Mouse (Mus musculus) embryonic facial prominence, embryonic 10.5 days (tissue): ENCODE data around the gene Mybbp1a. TPM values are rescaled to one million over a fixed set of nuclear protein-coding genes. Genes with fewer than 3 reads are reported as not detected.
A peak's percentile ranks its signal among the peaks of the same experiment; 100 is the strongest.

ENCODE experiments used
- DNase-seq: peaks from one replicate; pipeline ENCODE4 v3.0.0-alpha.2; 2017; ENCODE audit warnings: low spot score
- H3K27ac ChIP-seq: fragments of 300-500 bp; sonication (generic); replicated peaks from 2 replicates; pipeline ENCODE4 v1.5.1; 2016; ENCODE audit warnings: mild to moderate bottlenecking
- H3K27me3 ChIP-seq: fragments of 300-500 bp; sonication (generic); replicated peaks from 2 replicates; pipeline ENCODE4 v1.6.1; 2016; ENCODE audit warnings: low read depth, mild to moderate bottlenecking; ENCODE audit not compliant: poor library complexity, severe bottlenecking
- H3K36me3 ChIP-seq: fragments of 300-500 bp; sonication (generic); replicated peaks from 2 replicates; pipeline ENCODE4 v1.6.1; 2016; ENCODE audit warnings: mild to moderate bottlenecking, moderate library complexity
- H3K4me1 ChIP-seq: fragments of 300-500 bp; sonication (generic); 2 replicates; pipeline ENCODE4 v1.6.1; 2016
- H3K4me3 ChIP-seq: fragments of 300-500 bp; sonication (generic); 2 replicates; pipeline ENCODE4 v1.5.1; 2016; ENCODE audit warnings: mild to moderate bottlenecking, moderate library complexity
- H3K9me3 ChIP-seq: fragments of 300-500 bp; sonication (generic); 2 replicates; pipeline ENCODE4 v1.6.1; 2016; ENCODE audit warnings: mild to moderate bottlenecking
- WGBS: fragments of 180-500 bp; shearing (Covaris S2); methylation state at CpG from one replicate; pipeline ENCODE4 v1.1.7; 2016; 5-methylcytosine and 5-hydroxymethylcytosine counted together
- polyA plus RNA-seq: library from polyadenylated mRNA; unstranded; fragments of >200 nt; fragmentation: Nextera tagmentation; extraction: Ambion mirVana; gene quantifications from 2 replicates; pipeline ENCODE4 v1.2.1, GENCODE M21; 2016

Mybbp1a gene
- polyA plus RNA-seq = 257 and 263 TPM in 2 replicates

- Histone ChIP-seq H3K4me1 (peaks cover 15% of the 10 kb centered on the region), H3K27ac (peak within 1 kb of the TSS; percentile 92), H3K36me3 (peaks cover 41% of the 10 kb centered on the region), H3K27me3 (no peaks in the 10 kb centered on the region), H3K4me3 (peak within 1 kb of the TSS; percentile 83), H3K9me3 (no peaks in the 10 kb centered on the region)
- under 1% methylated on average over 46 of the region's 46 CpGs for WGBS
- DNase-seq = peak; percentile 98
Measured at GRCm38 (mm10) chr11:72440965-72441664, at the start of gene Mybbp1a. Gene Mybbp1a (plus strand): TSS chr11:72441355.

DNA sequence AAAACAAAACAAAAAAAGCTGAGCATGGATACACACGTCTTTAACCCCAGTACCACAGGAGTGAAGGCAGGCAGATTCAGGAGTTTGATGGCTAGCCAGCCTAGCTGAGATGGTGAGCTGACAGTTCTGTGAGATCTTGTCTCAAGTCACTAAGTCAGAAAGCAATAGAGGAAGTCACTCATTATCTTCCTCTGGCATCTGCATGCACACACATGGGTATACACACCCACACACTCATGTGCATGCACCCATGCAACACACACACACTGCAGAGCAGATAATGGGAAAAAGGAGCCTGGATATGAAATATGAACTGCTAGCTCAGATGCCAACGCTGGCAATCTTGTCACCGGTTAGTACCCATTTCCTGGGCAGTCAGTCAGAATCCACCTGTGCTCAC is 47.9 kb upstream of the Mybbp1a start:
- H3K4me3 ChIP-seq = no peak overlapping the region
- no peak overlapping the region for H3K27ac ChIP-seq
- H3K27me3 ChIP-seq = no peaks in the 10 kb centered on the region
- no peaks in the 10 kb centered on the region for H3K36me3 ChIP-seq
- DNase-seq = no peak
- H3K4me1 ChIP-seq = peaks cover 23% of the 10 kb centered on the region
- WGBS = 91% methylated on average over 3 of the region's 3 CpGs
- no peaks in the 10 kb centered on the region for H3K9me3 ChIP-seq

GRCm38 (mm10) chr11:72393669-72394068 is 47.5 kb upstream of the Mybbp1a start:
- H3K4me1 ChIP-seq = peaks cover 22% of the 10 kb centered on the region
- WGBS = 64% methylated on average over 5 of the region's 5 CpGs
- DNase-seq = peak; percentile 14

DNA sequence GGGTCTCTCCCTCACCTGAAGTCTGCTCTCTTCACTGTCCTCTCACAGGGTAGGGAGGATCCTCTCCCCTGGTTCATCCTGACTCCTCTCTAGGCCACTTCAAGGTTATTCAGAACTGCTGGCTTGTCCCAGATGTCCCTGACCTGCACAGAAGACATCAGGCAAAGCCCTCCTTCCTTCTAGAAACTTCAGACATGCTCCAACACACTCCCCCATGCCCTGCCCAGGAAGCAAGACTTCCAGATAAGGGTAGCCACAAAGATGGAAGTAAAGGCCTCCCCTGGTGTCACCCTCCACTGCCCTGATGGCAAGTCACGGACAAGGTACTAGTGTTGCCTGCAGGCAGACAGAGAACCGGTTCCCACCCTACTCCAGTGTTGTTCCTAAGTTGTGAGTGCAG is 46.5 kb upstream of the Mybbp1a start:
- no peaks in the 10 kb centered on the region for H3K27me3 ChIP-seq
- no peak for DNase-seq
- peaks cover 22% of the 10 kb centered on the region for H3K4me1 ChIP-seq
- H3K27ac ChIP-seq = no peak overlapping the region
- H3K4me3 ChIP-seq = no peak overlapping the region
- no peaks in the 10 kb centered on the region for H3K9me3 ChIP-seq
- 79% methylated on average over 2 of the region's 2 CpGs for WGBS
- H3K36me3 ChIP-seq = peaks cover 6% of the 10 kb centered on the region

More at GRCm38 (mm10) chr11:72393669-72394068, 47.5 kb upstream of the Mybbp1a start:
- Histone ChIP-seq H3K27me3 (no peaks in the 10 kb centered on the region), H3K4me3 (no peak overlapping the region), H3K9me3 (no peaks in the 10 kb centered on the region), H3K27ac (no peak overlapping the region), H3K36me3 (no peaks in the 10 kb centered on the region)

- Histone ChIP-seq H3K4me1 (peaks cover 26% of the 10 kb centered on the region), H3K4me3 (no peak overlapping the region), H3K36me3 (peaks cover 14% of the 10 kb centered on the region), H3K9me3 (no peaks in the 10 kb centered on the region), H3K27me3 (no peaks in the 10 kb centered on the region), H3K27ac (no peak overlapping the region)
- peak; percentile 26 for DNase-seq
- 69% methylated on average over 6 of the region's 6 CpGs for WGBS
Measured at GRCm38 (mm10) chr11:72395652-72396051, 45.5 kb upstream of the Mybbp1a start.

DNA sequence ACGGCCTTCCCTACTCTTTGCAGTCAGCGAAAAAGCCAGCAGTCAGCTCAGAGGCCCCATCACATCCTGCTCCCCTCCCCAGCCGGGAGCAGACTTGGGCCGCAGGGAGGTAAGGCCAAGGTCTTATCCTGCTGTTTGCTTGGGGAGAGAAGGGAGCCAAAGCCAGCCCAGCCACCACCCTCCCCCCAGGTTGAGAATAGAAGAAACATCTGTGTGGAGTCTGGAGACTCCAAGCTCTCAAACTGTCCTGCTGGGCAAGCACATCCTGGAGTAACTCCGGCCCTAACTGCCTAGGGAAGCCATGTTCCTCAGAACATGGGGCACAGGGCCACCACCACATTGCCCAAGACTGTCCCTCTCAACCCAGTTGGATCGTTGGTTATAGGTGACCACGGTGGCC is 44.5 kb upstream of the Mybbp1a start:
- Histone ChIP-seq H3K36me3 (peaks cover 16% of the 10 kb centered on the region), H3K9me3 (no peaks in the 10 kb centered on the region), H3K27me3 (no peaks in the 10 kb centered on the region), H3K4me1 (peaks cover 36% of the 10 kb centered on the region), H3K4me3 (no peak overlapping the region), H3K27ac (no peak overlapping the region)
- WGBS = 82% methylated on average over 7 of the region's 7 CpGs
- DNase-seq = no peak

- WGBS = 89% methylated on average over 10 of the region's 10 CpGs
- H3K36me3 ChIP-seq = peaks cover 16% of the 10 kb centered on the region
- no peak for DNase-seq
- H3K27me3 ChIP-seq = no peaks in the 10 kb centered on the region
- no peaks in the 10 kb centered on the region for H3K9me3 ChIP-seq
- no peak overlapping the region for H3K4me3 ChIP-seq
- H3K27ac ChIP-seq = no peak overlapping the region
- peaks cover 41% of the 10 kb centered on the region for H3K4me1 ChIP-seq
Measured at GRCm38 (mm10) chr11:72397072-72397471, 44.1 kb upstream of the Mybbp1a start.

GRCm38 (mm10) chr11:72397811-72398525 is 43.2 kb upstream of the Mybbp1a start:
- WGBS = 83% methylated on average over 8 of the region's 8 CpGs
- no peaks in the 10 kb centered on the region for H3K9me3 ChIP-seq
- no peak overlapping the region for H3K27ac ChIP-seq
- peaks cover 16% of the 10 kb centered on the region for H3K36me3 ChIP-seq
- H3K4me3 ChIP-seq = no peak overlapping the region
- peaks cover 49% of the 10 kb centered on the region for H3K4me1 ChIP-seq
- H3K27me3 ChIP-seq = no peaks in the 10 kb centered on the region
- DNase-seq = no peak

GRCm38 (mm10) chr11:72401068-72401467 is 40.1 kb upstream of the Mybbp1a start:
- Histone ChIP-seq H3K4me3 (no peak overlapping the region), H3K27ac (peak overlapping the region; percentile 30; the same call in 1 of the 2 replicates), H3K36me3 (peaks cover 19% of the 10 kb centered on the region), H3K4me1 (peaks cover 43% of the 10 kb centered on the region), H3K9me3 (no peaks in the 10 kb centered on the region), H3K27me3 (no peaks in the 10 kb centered on the region)
- WGBS = 81% methylated on average over 12 of the region's 12 CpGs
- no peak for DNase-seq

GRCm38 (mm10) chr11:72402017-72402416 is 39.1 kb upstream of the Mybbp1a start:
- H3K9me3 ChIP-seq = no peaks in the 10 kb centered on the region
- H3K4me1 ChIP-seq = peaks cover 47% of the 10 kb centered on the region
- peaks cover 19% of the 10 kb centered on the region for H3K36me3 ChIP-seq
- WGBS = 66% methylated on average over 5 of the region's 5 CpGs
- peaks cover 6% of the 10 kb centered on the region; the same call in 1 of the 2 replicates for H3K27me3 ChIP-seq
- no peak for DNase-seq
- peak overlapping the region; percentile 52; the same call in 1 of the 2 replicates for H3K27ac ChIP-seq
- H3K4me3 ChIP-seq = no peak overlapping the region

DNA sequence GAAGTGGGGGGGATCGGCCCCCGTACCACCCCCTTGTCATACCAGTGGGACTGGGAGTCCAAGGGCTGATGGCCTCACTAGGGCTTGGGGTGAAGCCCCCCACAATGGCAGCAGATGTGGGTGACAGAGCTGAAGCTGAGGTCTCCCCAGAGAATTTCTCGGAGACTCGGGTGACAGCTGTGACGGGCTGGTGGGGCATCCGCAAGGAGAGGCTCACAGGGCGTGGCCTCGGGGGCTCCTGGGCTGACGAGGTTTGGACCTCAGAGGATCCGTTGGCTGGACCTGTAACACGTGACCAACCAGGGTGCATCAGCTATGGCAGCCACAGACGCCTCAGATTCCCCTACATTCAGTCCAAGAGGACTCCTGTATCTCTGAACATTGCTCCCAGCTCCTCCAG is 38.2 kb upstream of the Mybbp1a start:
- Histone ChIP-seq H3K27ac (no peak overlapping the region; the same call in 1 of the 2 replicates), H3K27me3 (peaks cover 16% of the 10 kb centered on the region; the same call in 1 of the 2 replicates), H3K4me3 (no peak overlapping the region), H3K4me1 (peaks cover 54% of the 10 kb centered on the region), H3K9me3 (no peaks in the 10 kb centered on the region), H3K36me3 (peaks cover 19% of the 10 kb centered on the region)
- 85% methylated on average over 12 of the region's 12 CpGs for WGBS
- no peak for DNase-seq

DNA sequence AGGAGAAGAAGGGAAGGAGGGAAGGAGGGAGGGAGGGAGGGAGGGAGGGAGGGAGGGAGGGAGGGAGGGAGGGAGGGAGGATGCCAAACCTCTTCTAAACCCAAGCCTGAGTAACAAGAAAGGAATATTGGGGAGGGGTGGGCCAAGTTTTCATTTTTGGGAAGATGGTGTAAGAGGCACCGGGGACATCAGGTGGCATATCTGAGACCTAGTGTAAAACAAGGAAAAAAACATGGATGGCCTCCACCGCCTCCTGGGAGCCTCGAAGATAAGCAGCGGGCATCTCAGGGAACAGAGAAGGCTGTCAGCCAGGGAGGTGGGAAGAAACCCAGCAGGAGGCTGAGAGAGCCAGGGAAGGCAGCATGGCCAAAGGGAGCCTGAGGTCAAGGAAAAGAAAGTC is 35.6 kb upstream of the Mybbp1a start:
- peaks cover 75% of the 10 kb centered on the region for H3K4me1 ChIP-seq
- WGBS = 55% methylated on average over 4 of the region's 4 CpGs
- H3K9me3 ChIP-seq = no peaks in the 10 kb centered on the region
- H3K27me3 ChIP-seq = peaks cover 41% of the 10 kb centered on the region
- no peak overlapping the region for H3K4me3 ChIP-seq
- H3K36me3 ChIP-seq = 0 out of 2 replicates have a peak, but pooled peaks cover 6% of the 10 kb centered on the region
- DNase-seq = no peak
- H3K27ac ChIP-seq = no peak overlapping the region
